Mouse (Mus musculus): ENCODE data around the gene Clstn1.
"Not testable (repeated sequence)": the region's sequence is repeated elsewhere in the genome, so short reads cannot be mapped to it uniquely, and the experiment has no call there.

Clstn1 gene

DNA sequence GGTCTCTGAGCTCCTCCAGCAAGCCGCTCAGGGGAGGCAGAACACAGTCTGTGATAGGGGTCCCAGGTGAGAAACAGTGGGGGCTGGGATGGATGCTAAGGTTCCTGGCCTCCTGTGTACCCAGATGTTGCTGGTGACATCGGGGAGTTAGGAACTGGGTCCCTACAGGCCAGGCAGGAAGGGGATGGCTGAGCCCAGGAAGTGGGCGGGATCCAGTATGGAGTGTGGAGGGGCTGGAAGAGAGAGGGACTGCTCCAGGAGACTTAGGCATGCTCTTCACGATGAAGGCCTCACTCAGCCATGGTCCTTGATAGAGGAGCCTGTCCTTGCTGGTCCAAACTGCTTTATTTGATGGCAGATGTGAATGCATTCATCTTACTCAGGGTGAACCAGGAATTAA, 13.9 kb downstream of the Clstn1 start:
- no peak for DNase-seq (ENCODE audit: low spot score)

DNA sequence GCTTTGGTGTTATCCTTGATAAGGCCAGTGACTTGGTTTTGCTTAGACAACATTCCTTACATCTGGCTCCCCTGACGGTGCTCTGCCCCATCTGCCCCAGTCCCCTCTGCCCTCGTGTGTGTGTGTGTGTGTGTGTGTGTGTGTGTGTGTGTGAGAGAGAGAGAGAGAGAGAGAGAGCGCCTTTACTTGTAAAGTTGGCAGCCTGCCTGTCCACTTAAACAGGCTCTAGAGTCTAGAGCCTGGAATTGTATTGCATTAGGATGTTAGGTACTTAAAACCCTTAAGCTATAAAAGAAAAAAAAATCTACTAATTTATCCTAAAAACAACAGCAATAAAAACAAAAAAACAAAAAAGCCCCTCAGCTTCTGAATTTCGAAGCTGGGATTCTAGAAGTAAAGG, 15.2 kb downstream of the Clstn1 start:
- no peak for DNase-seq (ENCODE audit: low spot score)

DNA sequence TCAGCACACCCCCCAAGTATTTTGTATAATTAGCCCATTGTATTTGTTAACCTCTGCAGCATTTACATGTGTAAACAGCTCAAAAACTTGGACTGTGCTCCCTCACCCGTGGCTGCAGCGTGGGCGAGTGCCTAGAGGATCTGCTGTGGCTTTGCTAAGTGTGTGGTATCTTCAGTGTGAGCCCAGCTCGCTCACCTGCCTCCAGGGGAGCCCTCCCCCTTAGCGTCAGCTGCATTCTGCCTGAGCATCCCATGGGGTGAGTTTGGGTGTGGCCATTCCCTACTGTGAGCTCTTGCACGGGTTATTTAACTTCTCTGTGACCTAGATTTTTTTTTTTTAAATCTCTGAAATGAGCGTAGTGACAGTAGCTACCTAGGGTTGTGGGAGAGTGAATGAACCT, 16.0 kb downstream of the Clstn1 start:
- no peak for DNase-seq (ENCODE audit: low spot score)

DNA sequence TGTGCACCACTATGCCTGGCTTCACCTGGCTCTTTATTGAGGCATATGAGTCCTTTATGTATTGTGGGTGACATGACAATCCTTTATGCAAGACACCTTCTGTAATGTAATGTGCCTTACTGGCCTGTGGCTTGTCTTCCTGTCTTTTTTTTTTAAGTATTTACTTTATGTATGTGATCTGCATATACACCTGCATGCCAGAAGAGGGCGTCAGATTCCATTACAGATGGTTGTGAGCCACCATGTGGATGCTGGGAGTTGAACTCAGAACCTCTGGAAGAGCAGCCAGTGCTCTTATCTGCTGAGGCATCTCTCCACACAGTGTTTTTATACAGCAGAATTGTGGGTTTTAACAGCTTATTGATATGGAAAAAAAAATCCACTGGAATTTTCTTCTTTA, 17.6 kb downstream of the Clstn1 start:
- DNase-seq (ENCODE audit: low spot score) = no peak

DNA sequence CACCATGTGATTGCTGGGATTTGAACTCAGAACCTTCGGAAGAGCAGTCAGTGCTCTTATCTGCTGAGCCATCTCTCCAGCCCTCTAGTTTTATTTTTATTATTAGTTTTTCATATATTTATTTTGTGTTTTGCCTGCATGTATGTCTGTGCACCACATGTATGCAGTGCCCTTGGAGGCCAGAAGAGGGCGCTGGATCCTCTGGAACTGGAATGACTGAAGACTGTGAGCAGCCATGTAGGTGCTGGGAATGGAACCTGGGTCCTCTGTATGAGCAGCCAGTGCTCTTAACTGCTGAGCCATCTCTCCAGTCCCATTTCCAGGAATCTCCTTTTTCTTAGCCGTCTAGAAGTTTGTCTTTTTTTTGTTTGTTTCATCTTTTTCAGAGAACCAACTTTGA, 18.2 kb downstream of the Clstn1 start:
- no peak for DNase-seq (ENCODE audit: low spot score)

DNA sequence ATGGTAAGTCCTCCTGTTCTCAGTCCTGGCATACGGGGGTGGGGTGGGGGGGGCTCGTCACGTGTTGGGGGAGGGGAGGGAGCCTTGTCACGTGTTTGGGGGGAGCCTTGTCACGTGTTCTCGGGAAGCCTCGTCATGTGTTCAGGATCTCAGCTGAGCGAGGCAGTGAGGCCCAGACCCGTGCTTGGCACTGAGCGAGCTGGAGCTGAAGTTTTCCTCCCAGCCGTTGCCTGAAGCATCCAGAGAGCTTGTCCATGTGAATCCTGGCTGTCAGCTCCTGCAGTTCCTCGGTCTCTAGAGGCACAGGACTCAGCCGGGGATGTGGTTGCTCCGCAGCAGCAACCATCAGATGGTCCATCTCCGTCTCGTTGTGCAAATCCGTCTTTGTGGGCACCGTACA, 19.8 kb downstream of the Clstn1 start:
- DNase-seq (ENCODE audit: low spot score) = no peak

DNA sequence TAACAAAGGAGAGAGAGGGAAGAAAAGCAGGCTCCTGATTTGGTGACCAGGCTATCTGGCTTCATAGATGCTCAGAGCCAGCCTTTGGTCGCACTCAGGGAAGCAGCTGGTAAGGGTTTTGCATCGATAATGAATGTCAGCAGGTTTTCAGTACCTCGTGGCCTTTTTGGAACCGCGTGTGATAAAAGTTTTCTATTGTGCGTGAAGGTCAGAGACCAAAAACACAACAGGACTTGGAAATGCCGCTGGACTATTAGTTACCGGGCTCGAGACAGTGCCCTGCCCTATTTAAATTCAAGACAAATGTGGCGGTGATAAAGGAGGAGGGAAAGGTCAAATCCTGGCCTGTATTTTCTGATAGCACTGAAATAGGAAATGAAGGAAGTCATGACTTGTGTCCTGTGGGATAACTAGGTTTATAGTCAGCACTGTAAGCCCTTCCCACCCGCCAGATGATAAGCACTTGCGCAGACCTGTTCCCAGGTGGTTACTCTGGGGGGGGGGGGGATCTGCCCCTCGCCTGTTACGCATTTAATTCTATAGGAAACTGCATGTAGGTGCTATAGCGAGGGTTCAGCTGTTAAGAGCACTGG, 20.6 kb downstream of the Clstn1 start:
- DNase-seq (ENCODE audit: low spot score) = no peak

DNA sequence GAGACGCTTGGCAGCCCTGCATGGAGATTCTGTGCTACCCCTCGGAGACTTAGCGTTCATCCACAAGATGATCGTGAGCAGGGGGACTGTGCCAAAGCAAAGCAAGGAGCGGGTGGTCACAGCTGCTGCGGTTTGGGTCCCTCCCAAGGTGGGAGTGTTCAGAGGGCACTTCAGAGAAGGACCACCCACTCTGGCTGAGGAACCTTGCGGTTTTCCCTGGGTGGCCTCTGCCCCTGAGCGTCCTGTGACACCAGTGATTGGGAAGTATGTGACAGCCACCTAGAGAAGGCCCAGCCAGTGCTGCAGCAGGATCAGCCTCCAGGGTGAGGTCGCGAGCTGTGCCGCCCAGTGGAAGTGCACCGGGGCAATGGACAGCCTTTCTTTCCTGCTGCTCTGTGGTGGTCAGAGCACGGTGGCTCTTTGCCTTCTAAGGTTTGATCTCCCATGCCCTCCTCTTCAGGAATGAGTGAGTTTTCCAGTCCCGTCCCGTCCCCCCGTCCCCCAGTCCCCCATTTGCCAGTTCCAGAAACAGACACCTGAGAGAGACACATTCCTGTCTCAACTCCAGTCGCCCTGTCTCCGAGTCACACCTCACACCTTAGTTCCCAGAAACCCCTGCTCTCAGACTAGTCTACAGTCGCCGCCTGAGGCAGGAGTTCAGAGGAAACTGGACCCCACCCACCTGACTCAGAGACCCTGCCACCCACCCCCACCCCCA, 21.5 kb downstream of the Clstn1 start:
- no peak for DNase-seq (ENCODE audit: low spot score)

DNA sequence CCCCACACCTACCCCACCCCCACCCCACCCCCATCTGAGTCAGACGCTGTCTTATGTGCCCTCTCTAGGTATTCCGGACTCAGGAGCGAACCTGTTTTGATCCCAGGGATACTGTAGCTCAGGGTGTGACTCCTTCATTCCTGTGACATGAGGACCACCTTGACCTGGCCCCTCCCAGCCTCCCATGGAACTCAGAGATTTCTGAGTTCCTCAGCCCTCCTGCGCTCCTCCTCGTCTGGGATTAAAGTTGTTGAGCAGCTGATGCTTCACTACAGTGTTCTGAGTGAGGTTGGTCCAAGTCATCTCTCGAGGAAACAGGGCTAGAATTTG, 22.0 kb downstream of the Clstn1 start:
- no peak for DNase-seq (ENCODE audit: low spot score)

DNA sequence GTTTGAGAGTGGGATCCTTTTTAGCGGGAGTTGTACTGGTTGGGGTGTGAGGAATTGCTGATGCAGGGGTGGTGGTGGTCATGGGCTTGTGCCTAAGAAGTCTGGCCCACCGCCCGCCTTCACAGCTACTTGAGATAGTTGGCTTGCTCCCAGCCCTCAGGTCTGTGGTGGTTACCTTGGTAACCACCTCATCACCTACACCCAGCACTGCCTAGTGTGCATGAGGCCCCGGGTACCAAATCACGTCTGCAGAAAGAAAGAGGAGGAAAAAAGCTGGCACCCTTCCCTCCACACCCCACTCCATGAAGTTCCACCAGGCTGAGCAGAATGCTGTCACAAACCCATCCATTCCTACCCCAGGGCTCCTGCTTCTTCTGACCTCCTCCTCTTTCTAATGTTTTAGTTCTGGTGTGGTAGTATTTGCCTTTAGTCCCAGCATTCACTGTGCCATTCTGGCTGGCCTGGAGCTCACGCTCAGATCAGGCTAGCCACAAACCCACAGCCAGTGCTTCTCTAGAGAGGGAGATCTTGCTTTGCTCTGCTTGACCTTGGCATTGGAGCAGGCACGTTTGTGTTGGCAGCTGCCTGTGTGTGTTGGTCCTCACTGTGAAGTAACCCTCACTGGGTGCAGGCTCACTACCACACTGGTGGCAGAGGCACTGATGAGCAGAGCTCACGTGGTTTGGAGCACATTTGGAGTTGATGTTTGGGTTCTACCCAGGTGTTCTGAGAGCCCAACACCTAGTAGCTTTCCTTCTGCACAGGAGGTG, 23.2 kb downstream of the Clstn1 start:
- DNase-seq (ENCODE audit: low spot score) = no peak

DNA sequence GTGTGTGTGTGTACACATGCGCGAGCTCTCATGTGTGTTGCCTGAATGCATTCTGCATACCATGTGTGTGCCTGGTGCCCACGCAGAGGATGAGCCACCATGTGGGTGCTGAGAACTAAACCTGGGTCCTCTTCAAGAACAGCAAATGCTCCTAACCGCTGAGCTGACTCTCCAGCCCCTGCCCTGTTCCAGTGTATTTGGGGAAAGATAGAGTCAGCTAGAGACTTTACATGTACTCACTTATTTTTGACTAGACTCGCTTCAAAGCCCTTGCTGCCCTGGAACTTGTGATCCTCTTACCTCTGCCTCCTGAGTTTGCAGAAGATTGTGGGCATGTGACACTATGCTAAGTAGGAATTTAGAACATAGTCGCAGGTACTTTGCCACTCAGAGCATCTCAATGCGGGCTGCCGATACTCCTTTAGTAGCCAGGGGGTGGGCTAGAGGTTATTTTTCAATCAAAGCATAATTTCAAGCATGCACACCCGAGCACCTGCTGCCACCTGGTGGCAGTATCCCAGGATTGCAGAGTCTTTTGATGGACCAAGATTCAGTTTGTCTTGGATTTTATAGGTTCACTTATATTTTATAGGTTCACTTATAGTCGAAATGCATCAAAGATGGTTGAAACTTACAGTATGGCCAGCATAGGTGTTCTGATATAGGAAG, 25.2 kb downstream of the Clstn1 start:
- peak; percentile 48 for DNase-seq (ENCODE audit: low spot score)

DNA sequence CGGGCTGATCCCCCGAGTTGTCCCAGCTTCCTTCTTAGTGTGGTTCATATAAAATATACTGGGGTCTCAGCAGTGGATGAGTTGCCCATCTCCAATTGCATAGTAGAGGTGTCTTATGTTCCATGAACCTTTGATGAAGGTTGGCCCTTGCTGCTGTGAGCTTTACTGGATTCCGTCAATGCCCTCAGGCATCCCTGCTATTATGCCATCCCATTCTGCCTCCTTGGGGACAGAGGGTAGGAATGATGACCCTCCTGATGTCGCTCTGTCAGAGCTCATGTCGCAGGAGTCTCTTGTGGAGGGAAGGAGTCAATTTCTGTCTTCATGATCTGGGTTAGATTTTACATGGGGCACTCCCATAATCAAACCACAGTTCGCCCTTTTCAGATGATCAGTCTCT, 27.2 kb downstream of the Clstn1 start:
- DNase-seq (ENCODE audit: low spot score) = not testable (repeated sequence)

DNA sequence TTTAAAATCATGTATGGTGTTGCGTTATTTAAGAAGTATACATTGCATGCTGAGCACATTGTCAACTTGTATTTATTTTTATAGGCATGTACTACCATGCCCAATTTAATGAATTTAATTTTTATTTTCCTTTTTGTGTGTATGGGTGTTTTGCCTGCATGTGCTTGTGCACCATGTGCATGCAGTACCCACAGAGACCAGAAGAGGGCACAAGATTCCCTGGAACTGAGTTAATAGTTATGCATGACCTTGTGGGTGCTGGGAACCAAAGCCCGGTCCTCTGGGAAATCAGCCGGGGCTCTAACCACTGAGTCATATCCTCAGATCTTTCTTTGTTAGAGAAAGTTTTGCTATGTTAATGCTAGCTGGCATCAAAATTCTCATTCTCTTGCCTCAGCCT, 28.6 kb downstream of the Clstn1 start:
- no peak for DNase-seq (ENCODE audit: low spot score)

DNA sequence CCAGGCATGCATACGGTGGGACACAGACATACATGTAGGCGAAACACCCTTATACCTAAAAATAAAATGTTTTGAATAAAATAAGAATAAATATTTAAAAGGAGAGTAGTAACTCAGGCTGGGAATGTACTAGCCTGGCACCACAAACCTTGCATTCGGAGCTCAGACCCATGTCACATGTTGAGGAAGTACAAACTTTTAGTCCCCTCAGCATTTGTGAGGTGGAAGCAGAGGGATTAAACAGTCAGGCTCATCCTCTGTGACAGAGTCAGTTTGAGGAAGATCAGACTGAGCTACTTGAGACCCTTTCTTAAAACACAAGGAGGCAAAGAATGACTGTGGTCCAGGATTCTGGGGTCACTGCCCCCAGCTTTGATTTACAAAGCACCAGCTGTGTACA, 30.7 kb downstream of the Clstn1 start:
- not testable (repeated sequence) for DNase-seq (ENCODE audit: low spot score)

DNA sequence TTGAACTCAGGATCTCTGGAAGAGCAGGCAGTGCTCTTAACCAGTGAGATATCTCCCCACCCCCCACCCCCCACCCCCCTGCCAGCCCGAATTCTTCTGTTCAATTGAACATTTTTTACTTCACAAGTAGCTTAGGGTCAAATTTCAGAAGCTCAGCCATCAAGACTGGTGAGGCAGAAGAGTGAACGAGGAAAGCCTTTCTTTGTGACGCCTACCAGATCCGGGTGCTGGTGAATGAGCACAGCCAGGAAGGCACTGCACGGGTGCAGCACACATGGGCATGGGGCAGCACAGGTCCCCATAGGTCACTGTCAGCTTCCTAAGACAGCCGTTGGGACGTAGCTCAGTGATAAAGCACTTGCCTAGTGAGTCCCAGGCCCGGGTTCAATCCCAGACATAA, 33.7 kb downstream of the Clstn1 start:
- DNase-seq (ENCODE audit: low spot score) = no peak

DNA sequence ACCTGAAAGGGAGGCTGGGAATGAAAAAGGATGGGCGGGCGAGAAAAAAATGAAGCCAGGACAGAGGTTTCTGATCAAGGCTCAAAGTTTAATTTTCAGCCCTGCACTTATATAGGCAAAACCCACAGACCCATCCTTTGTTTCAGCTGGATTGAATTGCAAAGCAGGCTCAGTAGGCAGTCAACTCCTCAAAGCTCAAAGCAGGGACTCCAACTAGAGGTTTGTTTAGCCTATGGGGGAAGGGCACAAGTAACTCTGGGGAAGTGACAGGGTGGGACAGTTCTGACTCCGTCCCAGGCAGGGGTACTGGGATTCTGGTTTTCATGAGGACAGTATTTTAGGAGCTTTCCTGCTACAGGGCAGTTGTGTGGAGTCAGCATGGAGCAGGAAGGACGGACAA, 35.0 kb downstream of the Clstn1 start:
- DNase-seq (ENCODE audit: low spot score) = no peak

DNA sequence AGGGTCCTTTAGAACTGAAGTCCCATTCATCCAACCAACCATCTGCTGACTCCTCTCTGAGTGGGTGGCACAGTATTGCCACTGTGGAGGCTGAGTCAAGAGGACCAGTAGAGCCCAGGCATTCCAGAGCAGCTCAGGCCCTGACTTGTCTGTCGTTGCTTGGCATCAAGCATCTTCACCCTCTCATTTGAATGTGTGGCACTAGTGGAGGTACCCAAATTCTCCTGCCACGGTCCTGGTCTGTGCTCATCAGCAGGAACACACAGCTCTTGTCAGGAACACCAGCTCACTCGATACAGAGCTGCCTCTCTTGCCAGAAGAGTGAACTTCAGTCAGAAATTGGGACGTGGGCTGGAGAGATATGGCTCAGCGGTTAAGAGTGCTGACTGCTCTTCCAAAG, 37.4 kb downstream of the Clstn1 start:
- DNase-seq (ENCODE audit: low spot score) = no peak

DNA sequence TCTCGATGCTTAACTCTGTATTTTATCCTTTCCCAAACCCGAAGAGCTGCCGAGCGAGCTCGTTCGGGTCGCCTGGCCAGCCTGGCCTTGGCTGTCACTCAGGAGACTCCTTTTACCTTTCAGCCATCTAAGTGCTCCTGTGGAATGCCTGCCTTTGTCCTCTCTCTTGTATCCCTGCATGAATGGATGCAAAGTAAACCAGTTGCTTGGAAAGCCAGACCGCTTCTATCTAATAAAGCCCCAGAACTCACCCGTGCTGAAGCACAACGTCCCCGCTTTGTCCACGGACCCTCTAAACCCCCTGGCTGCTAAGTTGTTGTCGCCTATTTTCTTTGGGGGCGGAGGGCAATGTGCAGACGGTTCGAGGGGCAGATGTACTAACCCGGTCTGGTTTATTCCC, 40.5 kb downstream of the Clstn1 start:
- no peak for DNase-seq (ENCODE audit: low spot score)

DNA sequence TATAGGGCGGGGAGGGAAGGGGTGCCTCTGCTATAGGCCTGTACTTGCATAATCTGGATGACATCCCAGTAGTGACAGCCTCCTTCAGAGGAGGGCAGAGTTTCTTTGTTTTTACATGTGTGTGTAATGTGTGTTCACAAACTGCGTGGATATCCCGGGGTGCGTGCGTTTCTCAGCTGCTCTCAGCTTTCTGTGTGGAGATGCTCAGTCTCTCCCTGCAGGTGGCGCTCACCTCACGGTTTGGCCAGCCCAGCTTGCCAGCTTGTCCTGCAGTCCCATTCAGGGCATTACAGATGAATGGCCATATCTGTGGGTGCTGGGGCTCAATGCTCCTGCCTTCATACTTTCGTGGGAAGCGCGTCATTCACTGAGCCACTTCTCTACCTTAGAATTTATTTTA, 42.1 kb downstream of the Clstn1 start:
- peak; percentile 29 for DNase-seq (ENCODE audit: low spot score)

DNA sequence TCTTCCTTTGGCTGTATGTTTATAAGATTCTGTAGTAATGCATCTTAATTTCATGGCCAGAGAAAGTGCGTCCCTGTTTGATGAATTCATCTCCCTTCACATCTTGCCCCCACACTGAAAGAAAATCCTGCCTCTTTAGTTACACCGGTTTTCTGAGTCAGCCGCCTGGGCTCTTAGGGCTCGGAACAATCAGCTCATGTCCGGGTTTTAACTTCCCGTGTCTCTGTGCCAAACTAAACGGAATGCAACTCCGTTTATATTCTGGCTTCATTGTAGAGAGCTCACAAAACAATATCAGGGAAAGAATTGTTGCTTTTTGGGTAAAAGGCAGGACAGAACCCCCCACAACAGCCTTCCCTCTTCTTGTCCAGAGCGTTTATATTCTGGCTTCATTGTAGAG, 42.5 kb downstream of the Clstn1 start:
- no peak for DNase-seq (ENCODE audit: low spot score)

DNA sequence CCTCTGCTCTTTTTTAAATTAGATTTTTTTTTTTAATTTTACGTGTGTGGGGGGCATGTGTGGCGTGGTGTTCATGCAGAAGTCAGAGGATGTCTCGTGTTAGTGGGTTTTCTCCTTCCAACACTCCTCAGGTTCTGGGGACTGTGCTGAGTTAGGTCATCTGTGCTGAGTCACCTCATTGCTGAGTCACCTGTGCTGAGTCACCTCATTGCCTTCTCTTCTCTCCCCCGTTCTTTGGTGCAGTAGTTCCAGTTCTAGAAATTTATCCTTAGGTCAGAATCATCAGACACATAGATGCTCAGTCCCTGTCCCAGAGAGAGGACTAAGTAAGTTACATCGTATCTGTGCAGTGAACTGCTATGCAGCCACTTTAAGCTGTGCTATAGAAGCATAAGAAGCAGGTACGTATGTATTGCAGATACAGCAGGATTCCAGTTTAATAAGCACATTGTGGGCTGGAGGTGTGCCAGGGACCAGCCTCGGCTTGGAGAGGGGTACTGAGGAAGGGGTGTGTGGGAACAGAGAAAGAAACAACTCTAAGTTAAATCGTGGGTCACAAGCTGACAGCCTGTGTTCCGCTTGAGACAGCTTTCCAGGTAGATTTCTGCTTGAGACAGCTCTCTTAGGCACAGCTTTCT, 46.5 kb downstream of the Clstn1 start:
- no peak for DNase-seq (ENCODE audit: low spot score)

DNA sequence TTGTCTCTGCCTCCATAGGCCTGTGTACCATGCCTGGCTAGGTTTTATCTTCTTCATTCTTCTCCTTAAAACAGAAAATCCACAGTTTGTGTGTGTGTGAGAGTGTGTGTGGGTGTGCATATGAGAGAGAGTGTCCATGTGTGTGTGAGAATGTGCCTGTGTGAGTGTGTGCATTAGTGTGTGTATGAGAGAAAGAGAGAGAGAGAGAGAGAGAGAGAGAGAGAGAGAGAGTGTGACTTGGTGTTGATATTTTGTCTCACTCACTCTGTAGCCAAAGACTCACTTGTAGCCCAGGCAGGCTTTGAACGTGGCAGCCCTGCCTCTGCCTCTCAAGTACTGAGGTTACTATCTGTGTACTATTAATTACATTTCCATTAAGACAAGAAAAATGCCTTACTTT, 47.9 kb downstream of the Clstn1 start:
- no peak for DNase-seq (ENCODE audit: low spot score)

DNA sequence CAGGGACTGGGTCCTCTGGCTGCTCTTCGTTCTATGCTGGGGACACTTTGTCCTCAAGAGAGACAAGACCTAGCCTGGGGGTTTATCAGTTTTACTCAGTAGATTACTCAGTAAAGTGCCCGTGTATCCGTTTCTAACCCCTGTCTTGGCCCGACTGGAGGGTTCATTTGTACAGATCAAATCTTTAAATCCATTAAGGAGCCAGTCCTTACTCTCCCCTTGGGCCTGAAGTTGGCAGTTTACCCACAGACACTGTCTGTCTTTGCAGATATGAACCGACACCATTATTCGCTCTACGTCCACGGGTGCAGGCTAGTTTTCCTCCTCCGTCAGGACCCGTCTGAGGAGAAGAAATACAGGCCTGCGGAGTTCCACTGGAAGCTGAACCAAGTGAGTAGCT, 48.7 kb downstream of the Clstn1 start:
- no peak for DNase-seq (ENCODE audit: low spot score)
